Mouse (Mus musculus) cortical plate, adult 2 months (tissue): ENCODE results near the gene Bicd2. TPM values are rescaled to one million over a fixed set of nuclear protein-coding genes. Genes with fewer than 3 reads are reported as not detected.

Source experiments
- H3K27ac ChIP-seq: fragments of 200-500 bp; 2 replicates; pipeline ENCODE4 v1.5.1; 2012; ENCODE audit warnings: low read length, control low read depth, inconsistent platforms; ENCODE audit not compliant: insufficient read depth
- H3K4me1 ChIP-seq: fragments of 200-500 bp; 2 replicates; pipeline ENCODE4 v1.6.1; 2011; ENCODE audit warnings: low read length; ENCODE audit not compliant: control insufficient read depth, insufficient read depth
- H3K4me3 ChIP-seq: fragments of 200-500 bp; 2 replicates; pipeline ENCODE4 v1.5.1; 2011; ENCODE audit warnings: mild to moderate bottlenecking, low read length, control low read depth; ENCODE audit not compliant: insufficient read depth
- CTCF ChIP-seq: fragments of 200-500 bp; IDR thresholded peaks from 2 replicates; pipeline ENCODE4 v1.5.1; 2011; ENCODE audit warnings: mild to moderate bottlenecking, control low read depth, low read length; ENCODE audit not compliant: insufficient read depth; ENCODE audit errors: extremely low read depth
- POLR2A ChIP-seq: fragments of 200-500 bp; IDR thresholded peaks from 2 replicates; pipeline ENCODE4 v1.6.1; 2011; ENCODE audit warnings: mild to moderate bottlenecking, low read length, control low read depth; ENCODE audit not compliant: insufficient read depth; ENCODE audit errors: extremely low read depth
- polyA plus RNA-seq: library from polyadenylated mRNA; depleted of rRNA; stranded (reverse); fragments of >200 nt; gene quantifications from 2 replicates; pipeline ENCODE4 v1.2.3, GENCODE M21; 2012

The Bicd2 gene
- polyA plus RNA-seq, 1 experiment, result 49.5 TPM

GRCm38 (mm10) chr13:49371428-49371899, 30.1 kb downstream of the Bicd2 start:
- peak overlapping the region; percentile 78 for H3K27ac ChIP-seq
- peaks cover 17% of the 10 kb centered on the region for H3K4me1 ChIP-seq
- no peak for TF ChIP-seq POLR2A
- no peak for TF ChIP-seq CTCF
- H3K4me3 ChIP-seq, result no peak overlapping the region

- TF ChIP-seq POLR2A (no peak), CTCF (0 out of 2 replicates have a peak, but pooled peaks have one; percentile 2)
- Histone ChIP-seq H3K4me3 (no peak overlapping the region), H3K4me1 (peaks cover 17% of the 10 kb centered on the region), H3K27ac (peak overlapping the region; percentile 75)
Observed at GRCm38 (mm10) chr13:49372370-49373060, 31.1 kb downstream of the Bicd2 start.

- Histone ChIP-seq H3K4me1 (peaks cover 15% of the 10 kb centered on the region), H3K4me3 (no peak overlapping the region), H3K27ac (no peak overlapping the region)
- TF ChIP-seq POLR2A (no peak), CTCF (no peak)
Observed at GRCm38 (mm10) chr13:49374304-49374703, 32.9 kb downstream of the Bicd2 start.

- Histone ChIP-seq H3K27ac (no peak overlapping the region), H3K4me1 (peaks cover 15% of the 10 kb centered on the region), H3K4me3 (no peak overlapping the region)
- TF ChIP-seq POLR2A, result no peak
- no peak for TF ChIP-seq CTCF
Observed at GRCm38 (mm10) chr13:49374730-49375129, 33.3 kb downstream of the Bicd2 start.

DNA sequence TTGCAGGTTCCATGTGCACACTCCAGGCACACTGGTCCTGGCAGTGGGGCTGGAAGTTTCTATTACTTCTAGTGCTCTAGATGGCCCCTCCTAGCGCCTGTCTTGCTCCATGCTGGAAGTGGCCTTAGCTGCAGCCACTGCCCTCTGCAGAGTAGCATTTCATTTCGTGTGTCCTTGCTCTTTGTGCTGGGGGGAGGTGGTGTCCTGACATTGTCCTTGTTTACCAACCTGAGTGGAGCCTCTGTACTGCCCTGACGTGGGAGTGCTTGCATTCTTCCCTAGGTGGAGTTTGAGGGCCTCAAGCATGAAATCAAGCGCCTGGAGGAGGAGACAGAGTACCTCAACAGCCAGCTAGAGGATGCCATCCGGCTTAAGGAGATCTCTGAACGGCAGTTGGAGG, 36.2 kb downstream of the Bicd2 start:
- H3K4me1 ChIP-seq, result peaks cover 3% of the 10 kb centered on the region
- TF ChIP-seq CTCF (no peak), POLR2A (no peak)
- H3K4me3 ChIP-seq, result no peak overlapping the region
- no peak overlapping the region for H3K27ac ChIP-seq

GRCm38 (mm10) chr13:49379301-49379700, 37.9 kb downstream of the Bicd2 start:
- TF ChIP-seq POLR2A (no peak), CTCF (no peak)
- Histone ChIP-seq H3K27ac (no peak overlapping the region), H3K4me1 (no peaks in the 10 kb centered on the region; the same call in 1 of the 2 replicates), H3K4me3 (no peak overlapping the region)

DNA sequence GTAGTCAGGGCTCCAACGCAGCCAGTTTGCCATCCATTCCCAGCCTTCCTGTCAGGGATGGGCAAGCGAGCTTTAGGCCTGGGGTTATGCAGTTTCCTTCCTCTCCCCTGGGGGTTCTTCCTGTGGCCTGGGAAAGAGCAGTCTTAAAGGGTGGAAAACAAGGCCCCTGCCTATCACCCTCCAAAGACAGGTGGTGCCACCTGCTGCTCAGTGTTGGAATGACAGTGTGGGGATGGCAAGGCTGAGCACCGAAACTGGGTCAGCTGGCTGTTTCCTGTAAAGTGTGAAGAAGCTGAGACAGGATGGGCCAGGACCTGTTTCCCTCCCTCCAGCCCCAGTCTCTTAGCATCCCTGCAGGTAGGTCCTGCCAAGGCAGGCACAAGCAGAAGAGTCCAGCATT, 39.8 kb downstream of the Bicd2 start:
- Histone ChIP-seq H3K4me1 (no peaks in the 10 kb centered on the region), H3K27ac (no peak overlapping the region), H3K4me3 (no peak overlapping the region)
- TF ChIP-seq POLR2A (no peak), CTCF (peak; percentile 97)

GRCm38 (mm10) chr13:49382997-49383396, 41.6 kb downstream of the Bicd2 start:
- no peaks in the 10 kb centered on the region for H3K4me1 ChIP-seq
- no peak overlapping the region for H3K27ac ChIP-seq
- TF ChIP-seq POLR2A (no peak), CTCF (no peak)
- H3K4me3 ChIP-seq, result no peak overlapping the region

GRCm38 (mm10) chr13:49384751-49385463, 43.5 kb downstream of the Bicd2 start:
- no peaks in the 10 kb centered on the region for H3K4me1 ChIP-seq
- H3K27ac ChIP-seq, result no peak overlapping the region; the same call in 1 of the 2 replicates
- no peak for TF ChIP-seq POLR2A
- TF ChIP-seq CTCF, result no peak
- no peak overlapping the region for H3K4me3 ChIP-seq
